Mouse (Mus musculus): ENCODE results near the gene Eif4e. TPM values are rescaled to one million over a fixed set of nuclear protein-coding genes. Genes with fewer than 3 reads are reported as not detected.
"Not testable (repeated sequence)": the region's sequence is repeated elsewhere in the genome, so short reads cannot be mapped to it uniquely, and the experiment has no call there.

The Eif4e gene
- polyA plus RNA-seq, 1 experiment from 2014 or later = 315 TPM

DNA sequence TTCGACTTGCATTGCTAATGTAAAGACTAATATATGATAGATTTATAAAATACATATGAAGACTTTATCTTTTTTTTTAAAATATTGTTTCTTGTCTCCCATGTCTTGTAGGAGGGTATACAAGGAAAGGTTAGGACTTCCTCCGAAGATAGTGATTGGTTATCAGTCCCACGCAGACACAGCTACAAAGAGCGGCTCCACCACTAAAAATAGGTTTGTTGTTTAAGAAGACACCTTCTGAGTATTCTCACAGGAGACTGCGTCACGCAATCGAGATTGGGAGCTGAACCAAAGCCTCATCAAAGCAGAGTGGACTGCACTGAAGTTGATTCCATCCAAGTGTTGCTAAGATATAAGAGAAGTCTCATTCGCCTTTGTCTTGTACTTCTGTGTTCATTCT lies 29.3 kb downstream of the Eif4e start:
- H3K27ac ChIP-seq (ENCODE audit: low read depth, low read length); H3K4me1 ChIP-seq (ENCODE audit: control insufficient read depth, insufficient read depth, low read depth, low read length); H3K9ac ChIP-seq (ENCODE audit: low read depth, low read length); H3K4me3 ChIP-seq (ENCODE audit: low read length); H3K9me3 ChIP-seq (ENCODE audit: control insufficient read depth, low read length); H3K4me2 ChIP-seq (ENCODE audit: low read length); ATAC-seq; H3K27me3 ChIP-seq (replicated peaks; ENCODE audit: control insufficient read depth, insufficient read depth, low read length): not testable (repeated sequence)
- 93% methylated on average over 8 of the region's 8 CpGs for WGBS
- peaks cover 29% of the 10 kb centered on the region for H3K36me3 ChIP-seq (ENCODE audit: control insufficient read depth, insufficient read depth, low read length)

DNA sequence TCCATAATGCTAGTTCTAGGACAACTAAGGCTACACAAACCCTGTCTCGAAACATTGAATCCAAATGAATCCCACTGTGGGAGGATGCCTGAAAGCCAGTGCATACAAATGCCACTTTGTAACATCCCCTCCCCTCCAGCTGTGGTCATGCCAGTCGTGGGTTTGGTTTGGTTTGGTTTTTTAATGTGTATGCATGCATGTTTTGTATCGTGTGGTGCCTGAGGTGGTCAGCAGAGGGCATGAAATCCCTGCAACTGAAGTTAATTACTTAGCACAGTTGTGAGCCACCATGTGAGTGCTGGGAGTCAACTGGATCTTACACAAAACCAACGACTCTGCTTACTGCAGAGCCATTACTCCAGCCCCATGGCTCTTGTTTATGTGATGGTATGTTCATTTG lies 32.5 kb downstream of the Eif4e start:
- peaks cover 15% of the 10 kb centered on the region for H3K36me3 ChIP-seq (ENCODE audit: control insufficient read depth, insufficient read depth, low read length)
- H3K4me3 ChIP-seq (ENCODE audit: low read length) = no peak overlapping the region
- no peaks in the 10 kb centered on the region for H3K27me3 ChIP-seq (replicated peaks; ENCODE audit: control insufficient read depth, insufficient read depth, low read length)
- H3K9me3 ChIP-seq (ENCODE audit: control insufficient read depth, low read length) = no peaks in the 10 kb centered on the region
- no peak overlapping the region for H3K27ac ChIP-seq (ENCODE audit: low read depth, low read length)
- 46% methylated on average over 4 of the region's 4 CpGs for WGBS
- no peak overlapping the region for H3K4me2 ChIP-seq (ENCODE audit: low read length)
- ATAC-seq = peak; percentile 79
- H3K9ac ChIP-seq (ENCODE audit: low read depth, low read length) = no peak overlapping the region
- H3K4me1 ChIP-seq (ENCODE audit: control insufficient read depth, insufficient read depth, low read depth, low read length) = no peaks in the 10 kb centered on the region

DNA sequence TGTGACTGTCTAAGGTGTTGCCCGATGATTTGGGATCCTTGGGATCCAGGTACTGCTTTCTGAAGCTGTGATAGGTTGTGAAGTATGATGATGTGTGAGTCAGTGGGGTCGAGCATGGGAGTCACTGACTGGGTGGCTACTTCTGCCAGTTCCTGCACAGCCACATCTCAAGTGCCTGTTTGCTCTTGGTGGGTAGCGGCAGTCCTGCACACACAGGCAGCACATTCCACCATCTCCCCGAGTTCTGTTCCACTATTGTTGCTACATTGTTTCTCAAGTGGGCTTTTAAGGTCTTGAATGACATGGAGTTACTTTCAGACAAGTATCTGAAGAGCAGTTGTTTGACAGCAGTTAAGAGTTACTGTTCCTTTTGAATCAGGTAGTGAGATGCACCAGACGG lies 34.3 kb downstream of the Eif4e start:
- Histone ChIP-seq H3K27me3 (replicated peaks; ENCODE audit: control insufficient read depth, insufficient read depth, low read length) (no peaks in the 10 kb centered on the region), H3K36me3 (ENCODE audit: control insufficient read depth, insufficient read depth, low read length) (peaks cover 13% of the 10 kb centered on the region), H3K27ac (ENCODE audit: low read depth, low read length) (no peak overlapping the region), H3K9me3 (ENCODE audit: control insufficient read depth, low read length) (no peaks in the 10 kb centered on the region), H3K4me3 (ENCODE audit: low read length) (no peak overlapping the region), H3K4me2 (ENCODE audit: low read length) (no peak overlapping the region), H3K9ac (ENCODE audit: low read depth, low read length) (no peak overlapping the region), H3K4me1 (ENCODE audit: control insufficient read depth, insufficient read depth, low read depth, low read length) (no peaks in the 10 kb centered on the region)
- WGBS = 79% methylated on average over 5 of the region's 5 CpGs
- no peak for ATAC-seq

DNA sequence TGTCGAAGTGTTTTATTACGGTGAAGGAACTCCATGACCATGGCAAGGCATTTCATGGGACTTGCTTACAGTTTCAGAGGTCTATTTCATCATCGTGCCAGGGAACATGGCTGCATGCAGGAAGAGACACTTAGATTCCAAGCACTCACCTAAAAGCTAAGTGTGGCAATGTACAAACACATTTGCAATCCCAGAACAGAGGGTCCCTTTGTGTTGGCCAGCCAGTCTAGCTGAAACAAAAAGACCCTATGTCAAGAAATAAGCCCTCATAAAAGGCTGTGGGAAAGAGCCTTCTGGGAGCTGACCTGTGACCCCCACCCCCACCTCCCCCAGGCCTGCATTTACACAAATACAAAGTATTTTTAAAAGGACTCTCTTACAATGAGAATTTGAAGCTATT lies 34.9 kb downstream of the Eif4e start:
- no peak overlapping the region for H3K4me2 ChIP-seq (ENCODE audit: low read length)
- H3K4me1 ChIP-seq (ENCODE audit: control insufficient read depth, insufficient read depth, low read depth, low read length) = no peaks in the 10 kb centered on the region
- no peaks in the 10 kb centered on the region for H3K9me3 ChIP-seq (ENCODE audit: control insufficient read depth, low read length)
- no peak overlapping the region for H3K4me3 ChIP-seq (ENCODE audit: low read length)
- no peak overlapping the region for H3K9ac ChIP-seq (ENCODE audit: low read depth, low read length)
- peaks cover 13% of the 10 kb centered on the region for H3K36me3 ChIP-seq (ENCODE audit: control insufficient read depth, insufficient read depth, low read length)
- WGBS = 60% methylated on average over 3 of the region's 3 CpGs
- H3K27ac ChIP-seq (ENCODE audit: low read depth, low read length) = no peak overlapping the region
- no peaks in the 10 kb centered on the region for H3K27me3 ChIP-seq (replicated peaks; ENCODE audit: control insufficient read depth, insufficient read depth, low read length)
- ATAC-seq = no peak

DNA sequence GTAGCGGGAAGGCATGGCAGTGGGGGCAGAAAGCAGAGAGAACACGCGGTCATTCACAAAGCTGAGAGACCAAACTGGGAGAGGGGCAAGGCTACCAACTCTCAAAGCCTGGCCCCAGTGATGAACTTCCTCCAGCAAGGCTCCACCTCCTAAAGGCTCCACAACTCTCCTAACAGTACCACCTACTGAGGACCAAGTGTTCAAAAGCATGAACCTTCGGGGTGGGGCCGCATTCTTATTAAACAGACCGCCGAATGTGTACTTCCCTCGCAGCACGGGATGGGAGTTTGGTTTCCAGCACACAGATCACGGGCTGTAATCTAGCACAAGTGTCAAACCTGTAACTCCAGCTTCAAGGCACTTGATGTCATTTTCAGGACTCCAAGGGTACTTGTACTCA lies 52.9 kb downstream of the Eif4e start:
- no peak overlapping the region for H3K27ac ChIP-seq (ENCODE audit: low read depth, low read length)
- WGBS = 92% methylated on average over 10 of the region's 10 CpGs
- H3K4me2 ChIP-seq (ENCODE audit: low read length) = no peak overlapping the region
- no peak overlapping the region for H3K9ac ChIP-seq (ENCODE audit: low read depth, low read length)
- H3K9me3 ChIP-seq (ENCODE audit: control insufficient read depth, low read length) = no peaks in the 10 kb centered on the region
- no peaks in the 10 kb centered on the region for H3K4me1 ChIP-seq (ENCODE audit: control insufficient read depth, insufficient read depth, low read depth, low read length)
- no peak overlapping the region for H3K4me3 ChIP-seq (ENCODE audit: low read length)
- H3K27me3 ChIP-seq (replicated peaks; ENCODE audit: control insufficient read depth, insufficient read depth, low read length) = no peaks in the 10 kb centered on the region
- H3K36me3 ChIP-seq (ENCODE audit: control insufficient read depth, insufficient read depth, low read length) = no peaks in the 10 kb centered on the region
- no peak for ATAC-seq

DNA sequence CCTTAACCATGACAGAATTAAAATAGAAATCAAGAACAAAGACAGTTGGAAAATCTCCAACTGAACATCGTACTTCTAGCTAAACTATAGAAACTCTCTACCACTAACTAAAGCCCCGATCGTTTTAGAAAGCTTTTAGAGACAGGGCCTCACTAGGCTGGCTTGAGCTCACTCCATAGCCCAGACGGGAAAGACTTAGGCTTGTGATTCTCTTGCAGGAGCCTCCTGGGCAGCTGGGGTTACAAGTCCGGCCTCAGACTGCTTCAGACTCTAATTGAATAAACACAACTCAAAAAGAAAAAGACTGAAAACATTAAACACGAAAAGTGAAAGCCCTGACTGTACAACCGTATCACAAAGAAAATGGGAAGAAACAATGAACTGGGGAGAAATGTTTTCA lies 60.2 kb downstream of the Eif4e start:
- 30% methylated on average over 7 of the region's 7 CpGs for WGBS
- Histone ChIP-seq H3K36me3 (ENCODE audit: control insufficient read depth, insufficient read depth, low read length) (no peaks in the 10 kb centered on the region), H3K9ac (ENCODE audit: low read depth, low read length) (no peak overlapping the region), H3K27me3 (replicated peaks; ENCODE audit: control insufficient read depth, insufficient read depth, low read length) (no peaks in the 10 kb centered on the region), H3K9me3 (ENCODE audit: control insufficient read depth, low read length) (no peaks in the 10 kb centered on the region), H3K4me3 (ENCODE audit: low read length) (no peak overlapping the region), H3K4me1 (ENCODE audit: control insufficient read depth, insufficient read depth, low read depth, low read length) (no peaks in the 10 kb centered on the region), H3K27ac (ENCODE audit: low read depth, low read length) (no peak overlapping the region), H3K4me2 (ENCODE audit: low read length) (no peak overlapping the region)
- no peak for ATAC-seq

DNA sequence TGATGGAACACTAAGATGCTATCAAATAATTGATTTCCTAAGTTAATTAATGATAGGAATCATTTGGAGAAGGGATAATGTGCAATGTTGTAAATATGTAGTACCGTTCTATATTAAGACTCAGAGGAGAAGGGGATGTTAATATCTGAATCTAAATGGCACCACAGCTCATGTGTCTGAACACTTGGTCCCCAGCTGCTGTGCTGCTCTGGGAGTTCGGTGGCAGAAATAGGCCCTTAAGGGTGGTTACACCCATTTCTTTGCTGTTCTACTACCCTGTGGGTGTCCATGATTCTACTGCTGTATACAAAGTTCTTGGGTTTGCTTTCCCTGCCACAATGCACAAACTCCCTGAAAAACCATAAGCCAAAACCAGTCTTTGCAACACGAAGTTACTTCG lies 61.2 kb downstream of the Eif4e start:
- 81% methylated on average over 4 of the region's 4 CpGs for WGBS
- H3K9ac ChIP-seq (ENCODE audit: low read depth, low read length) = no peak overlapping the region
- ATAC-seq = no peak
- no peaks in the 10 kb centered on the region for H3K4me1 ChIP-seq (ENCODE audit: control insufficient read depth, insufficient read depth, low read depth, low read length)
- no peaks in the 10 kb centered on the region for H3K27me3 ChIP-seq (replicated peaks; ENCODE audit: control insufficient read depth, insufficient read depth, low read length)
- no peak overlapping the region for H3K4me2 ChIP-seq (ENCODE audit: low read length)
- no peak overlapping the region for H3K27ac ChIP-seq (ENCODE audit: low read depth, low read length)
- H3K36me3 ChIP-seq (ENCODE audit: control insufficient read depth, insufficient read depth, low read length) = no peaks in the 10 kb centered on the region
- no peak overlapping the region for H3K4me3 ChIP-seq (ENCODE audit: low read length)
- H3K9me3 ChIP-seq (ENCODE audit: control insufficient read depth, low read length) = no peaks in the 10 kb centered on the region

DNA sequence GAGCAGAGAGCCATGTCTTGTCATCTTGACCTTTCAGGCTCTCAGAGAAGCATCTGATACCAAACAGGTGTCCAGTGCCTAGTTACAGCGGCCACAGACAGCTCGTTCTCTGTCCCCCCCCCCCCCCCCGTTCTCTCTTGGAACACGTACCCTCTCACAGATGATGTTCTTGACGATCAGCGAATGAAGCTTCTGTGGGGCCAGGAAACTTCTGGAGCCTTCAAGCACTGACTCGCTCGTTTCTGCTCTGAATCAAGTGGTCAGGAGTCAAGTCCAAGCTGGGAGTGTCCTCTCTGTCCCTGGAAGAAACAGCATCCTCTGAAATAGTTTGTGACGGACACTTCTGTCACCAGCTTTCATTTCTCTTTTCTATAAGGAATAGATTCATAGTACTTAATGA lies 62.0 kb downstream of the Eif4e start:
- H3K4me3 ChIP-seq (ENCODE audit: low read length) = no peak overlapping the region
- no peak for ATAC-seq
- H3K4me1 ChIP-seq (ENCODE audit: control insufficient read depth, insufficient read depth, low read depth, low read length) = no peaks in the 10 kb centered on the region
- H3K9me3 ChIP-seq (ENCODE audit: control insufficient read depth, low read length) = no peaks in the 10 kb centered on the region
- no peaks in the 10 kb centered on the region for H3K36me3 ChIP-seq (ENCODE audit: control insufficient read depth, insufficient read depth, low read length)
- 87% methylated on average over 9 of the region's 9 CpGs for WGBS
- H3K9ac ChIP-seq (ENCODE audit: low read depth, low read length) = no peak overlapping the region
- no peak overlapping the region for H3K27ac ChIP-seq (ENCODE audit: low read depth, low read length)
- no peak overlapping the region for H3K4me2 ChIP-seq (ENCODE audit: low read length)
- H3K27me3 ChIP-seq (replicated peaks; ENCODE audit: control insufficient read depth, insufficient read depth, low read length) = no peaks in the 10 kb centered on the region

DNA sequence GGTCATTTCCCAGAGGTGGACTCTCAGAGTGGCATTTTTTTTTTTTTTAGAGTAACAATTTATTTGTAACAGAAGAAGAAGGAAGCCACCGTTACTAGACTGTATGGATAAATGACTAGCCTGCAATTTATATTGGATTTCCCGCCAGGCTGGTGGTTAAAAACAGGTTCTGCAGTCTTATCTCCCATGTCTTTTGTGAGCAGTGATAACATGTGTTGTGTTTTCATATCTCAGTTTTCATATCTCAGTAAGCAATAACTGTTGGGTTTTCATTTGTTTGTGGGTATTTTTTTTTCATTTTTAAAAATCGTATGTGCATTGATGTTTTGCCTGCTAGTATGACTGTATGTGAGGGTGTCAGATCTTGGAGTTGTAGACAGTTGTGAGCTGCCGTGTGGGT lies 65.0 kb downstream of the Eif4e start:
- no peak overlapping the region for H3K27ac ChIP-seq (ENCODE audit: low read depth, low read length)
- WGBS = 91% methylated on average over 4 of the region's 4 CpGs

DNA sequence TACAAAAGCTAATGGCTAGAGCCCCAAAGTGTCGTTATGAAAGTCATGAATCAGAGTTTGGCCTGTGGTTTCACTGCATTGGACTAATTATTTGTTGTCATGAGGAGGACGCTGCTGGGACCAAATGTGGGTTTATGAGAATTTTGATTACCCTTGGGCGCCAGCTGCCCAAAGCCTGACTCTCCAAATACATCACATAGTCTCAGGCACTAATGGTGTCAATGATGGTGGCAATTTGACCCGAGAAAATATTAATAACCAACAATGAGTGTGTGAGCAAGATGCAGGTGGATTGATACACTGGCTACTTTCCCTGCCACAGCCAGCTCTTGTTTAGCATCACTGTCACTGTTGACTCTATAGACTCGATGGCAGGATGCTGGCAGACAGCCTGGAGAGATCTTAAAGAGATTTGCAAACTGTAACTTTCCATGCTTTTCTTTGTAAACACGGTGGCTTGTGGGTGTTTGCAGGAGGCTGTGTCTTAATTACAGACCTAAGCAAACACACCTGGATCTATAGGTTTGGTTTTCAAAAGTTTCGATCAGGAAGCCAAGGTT lies 65.9 kb downstream of the Eif4e start:
- Histone ChIP-seq H3K36me3 (ENCODE audit: control insufficient read depth, insufficient read depth, low read length) (no peaks in the 10 kb centered on the region), H3K4me3 (ENCODE audit: low read length) (no peak overlapping the region), H3K9ac (ENCODE audit: low read depth, low read length) (no peak overlapping the region), H3K4me1 (ENCODE audit: control insufficient read depth, insufficient read depth, low read depth, low read length) (no peaks in the 10 kb centered on the region), H3K4me2 (ENCODE audit: low read length) (no peak overlapping the region), H3K9me3 (ENCODE audit: control insufficient read depth, low read length) (no peaks in the 10 kb centered on the region), H3K27ac (ENCODE audit: low read depth, low read length) (no peak overlapping the region), H3K27me3 (replicated peaks; ENCODE audit: control insufficient read depth, insufficient read depth, low read length) (no peaks in the 10 kb centered on the region)
- no peak for ATAC-seq
- WGBS = 70% methylated on average over 7 of the region's 7 CpGs

More for the DNA sequence above, 65.0 kb downstream of the Eif4e start:
- Histone ChIP-seq H3K9me3 (ENCODE audit: control insufficient read depth, low read length) (no peaks in the 10 kb centered on the region), H3K4me1 (ENCODE audit: control insufficient read depth, insufficient read depth, low read depth, low read length) (no peaks in the 10 kb centered on the region), H3K4me3 (ENCODE audit: low read length) (no peak overlapping the region), H3K9ac (ENCODE audit: low read depth, low read length) (no peak overlapping the region), H3K4me2 (ENCODE audit: low read length) (no peak overlapping the region), H3K27me3 (replicated peaks; ENCODE audit: control insufficient read depth, insufficient read depth, low read length) (no peaks in the 10 kb centered on the region), H3K36me3 (ENCODE audit: control insufficient read depth, insufficient read depth, low read length) (no peaks in the 10 kb centered on the region)
- no peak for ATAC-seq
